Mouse (Mus musculus): ENCODE results near the gene Ppfia1. TPM values are rescaled to one million over a fixed set of nuclear protein-coding genes. Genes with fewer than 3 reads are reported as not detected.

Gene Ppfia1
- total and polyA plus RNA-seq, 3 experiments, result 29.3 to 46.6 (median 41.3) TPM

GRCm38 (mm10) chr7:144448186-144448585 is 105.3 kb downstream of the Ppfia1 start:
- Histone ChIP-seq H3K79me2 (replicated peaks; ENCODE audit: control insufficient read depth, extremely low read depth, insufficient read depth, poor library complexity, severe bottlenecking) (no peaks in the 10 kb centered on the region), H3K9me3 (replicated peaks; ENCODE audit: low read length) (peaks cover 10% of the 10 kb centered on the region), H3K4me3 (replicated peaks in 1 of 3; ENCODE audit: low read depth in 2 of 3, low read length in 2 of 3, poor library complexity in 1 of 3) (no peak overlapping the region), H3K4me1 (ENCODE audit: control insufficient read depth in 1 of 2, insufficient read depth in 2 of 2) (peaks cover 15 to 38% of the 10 kb centered on the region in 2 experiments), H3K9ac (ENCODE audit: insufficient read depth, low read depth) (no peak overlapping the region), H3K36me3 (replicated peaks in 1 of 2; ENCODE audit: control insufficient read depth in 1 of 2, insufficient read depth in 1 of 2, low read length in 1 of 2) (no peaks in the 10 kb centered on the region), H3K4me2 (ENCODE audit: insufficient read depth, low read depth, poor library complexity, severe bottlenecking) (no peak overlapping the region), H3K27ac (ENCODE audit: insufficient read depth, low read depth) (no peak overlapping the region), H3K27me3 (replicated peaks) (peaks cover 82% of the 10 kb centered on the region)
- no peak for TF ChIP-seq MAZ (IDR thresholded peaks at IDR 0.05; ENCODE audit: low read depth, low read length)
- TF ChIP-seq POLR2AphosphoS2 (IDR thresholded peaks at IDR 0.05; ENCODE audit: low read depth, low read length), result no peak
- no peak for TF ChIP-seq EP300 (IDR thresholded peaks at IDR 0.05; ENCODE audit: low read length)
- no peak for TF ChIP-seq NRF1 (IDR thresholded peaks at IDR 0.05; ENCODE audit: low read depth, low read length)
- TF ChIP-seq ELF1 (IDR thresholded peaks at IDR 0.05; ENCODE audit: low read depth, low read length), result no peak
- TF ChIP-seq MYC (IDR thresholded peaks at IDR 0.05; ENCODE audit: low read depth, low read length), result no peak
- TF ChIP-seq USF2 (conservative IDR thresholded peaks at IDR 0.05; ENCODE audit: low read depth, low read length), result no peak
- no peak for TF ChIP-seq TBP (conservative IDR thresholded peaks at IDR 0.05; ENCODE audit: low read depth, low read length)
- no peak for TF ChIP-seq IRF4 (IDR thresholded peaks at IDR 0.05; ENCODE audit: low read depth, low read length)
- no peak for TF ChIP-seq HCFC1 (IDR thresholded peaks at IDR 0.05; ENCODE audit: low read depth, low read length)
- no peak for TF ChIP-seq E2F4 (IDR thresholded peaks at IDR 0.05; ENCODE audit: insufficient replicate concordance, low read depth, low read length)
- TF ChIP-seq SIN3A (IDR thresholded peaks at IDR 0.05; ENCODE audit: low read length), result no peak
- TF ChIP-seq BHLHE40 (IDR thresholded peaks at IDR 0.05; ENCODE audit: low read depth, low read length), result no peak
- no peak for TF ChIP-seq ZNF384 (IDR thresholded peaks at IDR 0.05; ENCODE audit: low read depth, low read length)
- TF ChIP-seq TCF12 (IDR thresholded peaks at IDR 0.05; ENCODE audit: low read depth, low read length), result no peak
- no peak for TF ChIP-seq JUND (conservative IDR thresholded peaks at IDR 0.05; ENCODE audit: low read depth, low read length)
- dilution Hi-C loops (cut with MboI; ENCODE audit: extremely low pct_ligation_motif_present, extremely low pct_unique_long_range_greater_than_20kb, low sequenced_read_pairs), result no loop called here
- DNase-seq (ENCODE audit: extremely low read depth), result no peak
- in situ Hi-C loops (cut with MboI; ENCODE audit: low pct_ligation_motif_present, low pct_unique_long_range_greater_than_20kb, low sequenced_read_pairs), result loop anchor here (25.0 kb wide), 1 partner anchor 361 kb away; no protein-coding TSS in a partner anchor

- dilution Hi-C loops (cut with MboI; ENCODE audit: extremely low pct_ligation_motif_present, extremely low pct_unique_long_range_greater_than_20kb, low sequenced_read_pairs) (no loop called here), in situ Hi-C loops (cut with MboI; ENCODE audit: low pct_ligation_motif_present, low pct_unique_long_range_greater_than_20kb, low sequenced_read_pairs) (loop anchor here (25.0 kb wide), 1 partner anchor 360 kb away; no protein-coding TSS in a partner anchor)
- peaks cover 84% of the 10 kb centered on the region for H3K27me3 ChIP-seq (replicated peaks)
- no peak overlapping the region for H3K4me2 ChIP-seq (ENCODE audit: insufficient read depth, low read depth, poor library complexity, severe bottlenecking)
- no peak overlapping the region for H3K4me3 ChIP-seq (replicated peaks in 1 of 3; ENCODE audit: low read depth in 2 of 3, low read length in 2 of 3, poor library complexity in 1 of 3)
- no peaks in the 10 kb centered on the region for H3K79me2 ChIP-seq (replicated peaks; ENCODE audit: control insufficient read depth, extremely low read depth, insufficient read depth, poor library complexity, severe bottlenecking)
- no peak overlapping the region for H3K27ac ChIP-seq (ENCODE audit: insufficient read depth, low read depth)
- H3K36me3 ChIP-seq (replicated peaks in 1 of 2; ENCODE audit: control insufficient read depth in 1 of 2, insufficient read depth in 1 of 2, low read length in 1 of 2), result no peaks in the 10 kb centered on the region
- DNase-seq (ENCODE audit: extremely low read depth), result peak; percentile 77
- H3K9me3 ChIP-seq (replicated peaks; ENCODE audit: low read length), result peaks cover 10% of the 10 kb centered on the region
- peaks cover 15 to 38% of the 10 kb centered on the region in 2 experiments for H3K4me1 ChIP-seq (ENCODE audit: control insufficient read depth in 1 of 2, insufficient read depth in 2 of 2)
- H3K9ac ChIP-seq (ENCODE audit: insufficient read depth, low read depth), result no peak overlapping the region
- TF ChIP-seq IRF4 (IDR thresholded peaks at IDR 0.05; ENCODE audit: low read depth, low read length) (peak; percentile 57; the same call in 1 of the 2 replicates), MEF2A (IDR thresholded peaks at IDR 0.05; ENCODE audit: borderline replicate concordance, low read depth, low read length) (no peak), NELFE (IDR thresholded peaks at IDR 0.05; ENCODE audit: low read depth, low read length) (no peak), RCOR1 (conservative IDR thresholded peaks at IDR 0.05; ENCODE audit: low read depth, low read length) (no peak), RAD21 (IDR thresholded peaks at IDR 0.05; ENCODE audit: low read depth, low read length) (no peak), CHD1 (IDR thresholded peaks at IDR 0.05; ENCODE audit: low read depth, low read length) (no peak), UBTF (IDR thresholded peaks at IDR 0.05; ENCODE audit: low read depth, low read length) (no peak), MAFK (IDR thresholded peaks at IDR 0.05; ENCODE audit: insufficient replicate concordance, low read length) (peak; percentile 94), ETS1 (conservative IDR thresholded peaks at IDR 0.05; ENCODE audit: low read depth, low read length) (0 out of 2 replicates have a peak, but pooled peaks have one; percentile 30), HCFC1 (IDR thresholded peaks at IDR 0.05; ENCODE audit: low read depth, low read length) (no peak), TCF12 (IDR thresholded peaks at IDR 0.05; ENCODE audit: low read depth, low read length) (peak; percentile 48), USF1 (IDR thresholded peaks at IDR 0.05; ENCODE audit: low read depth, low read length) (no peak), TBP (conservative IDR thresholded peaks at IDR 0.05; ENCODE audit: low read depth, low read length) (no peak), JUND (conservative IDR thresholded peaks at IDR 0.05; ENCODE audit: low read depth, low read length) (no peak), NRF1 (IDR thresholded peaks at IDR 0.05; ENCODE audit: low read depth, low read length) (no peak), MAX (IDR thresholded peaks at IDR 0.05; ENCODE audit: low read length) (0 out of 2 replicates have a peak, but pooled peaks have one; percentile 22), PAX5 (IDR thresholded peaks at IDR 0.05; ENCODE audit: low read length) (no peak), CTCF (conservative IDR thresholded peaks at IDR 0.05 in 1 of 2, IDR thresholded peaks at IDR 0.05 in 1 of 2; ENCODE audit: low read depth in 2 of 2, low read length in 2 of 2) (no peak), GABPA (IDR thresholded peaks at IDR 0.05; ENCODE audit: insufficient replicate concordance, low read depth, low read length) (no peak), MXI1 (IDR thresholded peaks at IDR 0.05; ENCODE audit: low read depth, low read length) (no peak), MAZ (IDR thresholded peaks at IDR 0.05; ENCODE audit: low read depth, low read length) (no peak), JUN (IDR thresholded peaks at IDR 0.05; ENCODE audit: insufficient read depth, low read depth, low read length) (no peak), ZKSCAN1 (IDR thresholded peaks at IDR 0.05; ENCODE audit: borderline replicate concordance, low read depth, low read length) (no peak)
Observed at GRCm38 (mm10) chr7:144447146-144447545, 106.4 kb downstream of the Ppfia1 start.
